Mouse (Mus musculus) kidney, adult 8-10 months (tissue): Measurements from ENCODE around the gene Mapk11.

ENCODE experiments used
- DNase-seq, 2 experiments: peaks; one replicate each; pipeline ENCODE4 v3.0.0; 2022

Gene Mapk11

GRCm38 (mm10) chr15:89098616-89099015 is 50.8 kb downstream of the Mapk11 start:
- DNase-seq, result no peak

DNA sequence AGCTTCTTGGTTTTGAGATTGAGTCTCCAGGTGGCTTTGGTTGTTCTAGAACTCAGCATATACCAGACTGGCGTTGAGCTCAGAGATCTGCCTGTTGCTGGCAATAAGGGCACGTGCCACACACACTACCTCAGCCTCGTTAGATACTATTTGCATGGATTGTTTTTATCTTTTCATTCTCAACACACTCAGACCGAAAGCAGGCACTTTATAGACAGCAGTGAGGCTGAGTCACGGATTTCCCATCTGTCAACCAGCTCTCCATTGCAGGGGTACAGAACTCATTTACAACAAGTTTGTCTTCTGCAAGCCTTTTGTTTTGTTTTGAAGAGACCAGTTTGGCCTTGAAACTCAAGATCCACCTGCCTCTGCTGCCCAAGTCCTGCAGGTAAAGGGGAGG is 52.0 kb downstream of the Mapk11 start:
- no peak for DNase-seq
